Mouse (Mus musculus) neural tube, embryonic 11.5 days (tissue): ENCODE measurements around the gene Chad. TPM values are rescaled to one million over a fixed set of nuclear protein-coding genes. Genes with fewer than 3 reads are reported as not detected.

ENCODE experiments used
- ATAC-seq: fragments of 200-750 bp; cut with Nextera tagmentation; 2 replicates; pipeline ENCODE4 v1.8.0; 2017; ENCODE audit warnings: moderate number of reproducible peaks, mild to moderate bottlenecking, moderate TSS enrichment, moderate library complexity; ENCODE audit not compliant: insufficient read depth, low FRiP score, low TSS enrichment
- DNase-seq: peaks from one replicate; pipeline ENCODE4 v3.0.0-alpha.2; 2015; ENCODE audit warnings: low spot score
- H3K27ac ChIP-seq: fragments of 300-500 bp; sonication (generic); 2 replicates; pipeline ENCODE4 v1.5.1; 2014; ENCODE audit warnings: low read depth, mild to moderate bottlenecking, low read length
- H3K27me3 ChIP-seq: fragments of 300-500 bp; sonication (generic); 2 replicates; pipeline ENCODE4 v1.6.1; 2014; ENCODE audit warnings: mild to moderate bottlenecking, low read length, mixed read lengths; ENCODE audit not compliant: control insufficient read depth, insufficient read depth
- H3K36me3 ChIP-seq: fragments of 300-500 bp; sonication (generic); 2 replicates; pipeline ENCODE4 v1.6.1; 2014; ENCODE audit warnings: mild to moderate bottlenecking, low read length, moderate library complexity, mixed read lengths; ENCODE audit not compliant: control insufficient read depth, insufficient read depth
- H3K4me1 ChIP-seq: fragments of 300-500 bp; sonication (generic); 2 replicates; pipeline ENCODE4 v1.6.1; 2014; ENCODE audit warnings: low read length, mixed read lengths; ENCODE audit not compliant: control insufficient read depth, insufficient read depth
- H3K4me2 ChIP-seq: fragments of 300-500 bp; sonication (generic); 2 replicates; pipeline ENCODE4 v1.6.1; 2014; ENCODE audit warnings: low read depth, mild to moderate bottlenecking, moderate library complexity
- H3K4me3 ChIP-seq: fragments of 300-500 bp; sonication (generic); 2 replicates; pipeline ENCODE4 v1.5.1; 2014; ENCODE audit warnings: low read depth, low read length
- H3K9ac ChIP-seq: fragments of 300-500 bp; sonication (generic); 2 replicates; pipeline ENCODE4 v1.6.1; 2014; ENCODE audit warnings: mild to moderate bottlenecking, low read length
- H3K9me3 ChIP-seq: fragments of 300-500 bp; sonication (generic); 2 replicates; pipeline ENCODE4 v1.6.1; 2016; ENCODE audit warnings: low read length; ENCODE audit not compliant: control insufficient read depth
- WGBS: fragments of 180-500 bp; shearing (Covaris S2); extraction: QIAGEN DNeasy Blood & Tissue Kit; methylation state at CpG from one replicate; pipeline ENCODE4 v1.1.7; 2014; 5-methylcytosine and 5-hydroxymethylcytosine counted together
- polyA plus RNA-seq: library from polyadenylated mRNA; unstranded; fragments of >200 nt; fragmentation: Nextera tagmentation; extraction: Ambion mirVana; gene quantifications from 2 replicates; pipeline ENCODE4 v1.2.1, GENCODE M21; 2014

Chad gene
- 0.42 and 0.53 TPM in 2 replicates for polyA plus RNA-seq

GRCm38 (mm10) chr11:94564437-94565150, at the start of gene Chad:
TSS of gene Chad (plus strand) at chr11:94565047.
- Histone ChIP-seq H3K4me2 (peak within 1 kb of the TSS; percentile 30), H3K4me3 (0 out of 2 replicates have a peak within 1 kb of the TSS, but pooled peaks have one; percentile 11), H3K27me3 (peaks cover 19% of the 10 kb centered on the region), H3K9me3 (no peaks in the 10 kb centered on the region), H3K4me1 (peaks cover 6% of the 10 kb centered on the region; the same call in 1 of the 2 replicates), H3K9ac (0 out of 2 replicates have a peak within 1 kb of the TSS, but pooled peaks have one; percentile 18), H3K27ac (no peak within 1 kb of the TSS), H3K36me3 (no peaks in the 10 kb centered on the region)
- DNase-seq (peak; percentile 67), ATAC-seq (no peak; the same call in 1 of the 2 replicates)
- WGBS: 4% methylated on average over 35 of the region's 35 CpGs

- H3K9ac ChIP-seq: peak within 1 kb of the TSS; percentile 62
- 2% methylated on average over 42 of the region's 42 CpGs for WGBS
- peaks cover 8% of the 10 kb centered on the region; the same call in 1 of the 2 replicates for H3K4me1 ChIP-seq
- ATAC-seq (peak; percentile 73), DNase-seq (peak; percentile 77)
- H3K36me3 ChIP-seq: no peaks in the 10 kb centered on the region
- no peaks in the 10 kb centered on the region for H3K9me3 ChIP-seq
- H3K27ac ChIP-seq: no peak within 1 kb of the TSS
- no peaks in the 10 kb centered on the region for H3K27me3 ChIP-seq
- H3K4me2 ChIP-seq: peak within 1 kb of the TSS; percentile 93
- peak within 1 kb of the TSS; percentile 54 for H3K4me3 ChIP-seq
These were observed 43.5 kb upstream of the Chad start, which contains the start of gene Mycbpap for GRCm38 (mm10) chr11:94521219-94521843. TSS of gene Mycbpap (minus strand) at chr11:94521742.

GRCm38 (mm10) chr11:94526171-94526879, 38.5 kb upstream of the Chad start:
- peak; percentile 45 for DNase-seq
- H3K36me3 ChIP-seq: no peaks in the 10 kb centered on the region
- ATAC-seq: no peak
- H3K27ac ChIP-seq: no peak overlapping the region
- H3K4me1 ChIP-seq: 0 out of 2 replicates have a peak, but pooled peaks cover 3% of the 10 kb centered on the region
- H3K4me2 ChIP-seq: no peak overlapping the region
- no peaks in the 10 kb centered on the region for H3K27me3 ChIP-seq
- no peak overlapping the region for H3K9ac ChIP-seq
- no peak overlapping the region for H3K4me3 ChIP-seq
- H3K9me3 ChIP-seq: no peaks in the 10 kb centered on the region
- 40% methylated on average over 9 of the region's 9 CpGs for WGBS

- no peaks in the 10 kb centered on the region for H3K27me3 ChIP-seq
- no peak overlapping the region for H3K4me3 ChIP-seq
- H3K9ac ChIP-seq: no peak overlapping the region
- DNase-seq (no peak), ATAC-seq (no peak)
- no peak overlapping the region for H3K27ac ChIP-seq
- 62% methylated on average over 3 of the region's 3 CpGs for WGBS
- H3K4me1 ChIP-seq: no peaks in the 10 kb centered on the region
- no peaks in the 10 kb centered on the region for H3K36me3 ChIP-seq
- H3K9me3 ChIP-seq: no peaks in the 10 kb centered on the region
- no peak overlapping the region for H3K4me2 ChIP-seq
These were observed 36.0 kb upstream of the Chad start for GRCm38 (mm10) chr11:94528879-94529278.

GRCm38 (mm10) chr11:94533171-94533570, 31.7 kb upstream of the Chad start:
- no peaks in the 10 kb centered on the region for H3K9me3 ChIP-seq
- no peak overlapping the region for H3K9ac ChIP-seq
- H3K27ac ChIP-seq: no peak overlapping the region
- H3K4me3 ChIP-seq: no peak overlapping the region
- no peaks in the 10 kb centered on the region for H3K36me3 ChIP-seq
- H3K4me2 ChIP-seq: no peak overlapping the region
- no peaks in the 10 kb centered on the region for H3K27me3 ChIP-seq
- ATAC-seq (no peak), DNase-seq (no peak)
- 78% methylated on average over 8 of the region's 8 CpGs for WGBS
- H3K4me1 ChIP-seq: no peaks in the 10 kb centered on the region

GRCm38 (mm10) chr11:94538733-94539292, 26.0 kb upstream of the Chad start:
- DNase-seq: no peak
- no peak for ATAC-seq
- 59% methylated on average over 8 of the region's 8 CpGs for WGBS
- Histone ChIP-seq H3K9ac (no peak overlapping the region), H3K4me2 (no peak overlapping the region), H3K27ac (no peak overlapping the region), H3K9me3 (no peaks in the 10 kb centered on the region), H3K4me1 (no peaks in the 10 kb centered on the region), H3K4me3 (no peak overlapping the region), H3K36me3 (no peaks in the 10 kb centered on the region), H3K27me3 (no peaks in the 10 kb centered on the region)

- H3K36me3 ChIP-seq: no peaks in the 10 kb centered on the region
- DNase-seq (no peak), ATAC-seq (no peak)
- 80% methylated on average over 7 of the region's 7 CpGs for WGBS
- no peaks in the 10 kb centered on the region for H3K4me1 ChIP-seq
- H3K27ac ChIP-seq: no peak overlapping the region
- H3K4me2 ChIP-seq: no peak overlapping the region
- H3K9ac ChIP-seq: no peak overlapping the region
- H3K27me3 ChIP-seq: no peaks in the 10 kb centered on the region
- H3K9me3 ChIP-seq: no peaks in the 10 kb centered on the region
- no peak overlapping the region for H3K4me3 ChIP-seq
These were observed 25.1 kb upstream of the Chad start for GRCm38 (mm10) chr11:94539761-94540160.

GRCm38 (mm10) chr11:94542400-94542799, 22.4 kb upstream of the Chad start:
- H3K9me3 ChIP-seq: no peaks in the 10 kb centered on the region
- H3K27ac ChIP-seq: no peak overlapping the region
- H3K9ac ChIP-seq: no peak overlapping the region
- H3K27me3 ChIP-seq: no peaks in the 10 kb centered on the region
- DNase-seq (no peak), ATAC-seq (no peak)
- WGBS: 94% methylated on average over 4 of the region's 4 CpGs
- H3K4me3 ChIP-seq: no peak overlapping the region
- H3K4me1 ChIP-seq: no peaks in the 10 kb centered on the region
- H3K4me2 ChIP-seq: no peak overlapping the region
- H3K36me3 ChIP-seq: no peaks in the 10 kb centered on the region
